Mouse (Mus musculus): Measurements from ENCODE around the gene Krtap5-1.

DNA sequence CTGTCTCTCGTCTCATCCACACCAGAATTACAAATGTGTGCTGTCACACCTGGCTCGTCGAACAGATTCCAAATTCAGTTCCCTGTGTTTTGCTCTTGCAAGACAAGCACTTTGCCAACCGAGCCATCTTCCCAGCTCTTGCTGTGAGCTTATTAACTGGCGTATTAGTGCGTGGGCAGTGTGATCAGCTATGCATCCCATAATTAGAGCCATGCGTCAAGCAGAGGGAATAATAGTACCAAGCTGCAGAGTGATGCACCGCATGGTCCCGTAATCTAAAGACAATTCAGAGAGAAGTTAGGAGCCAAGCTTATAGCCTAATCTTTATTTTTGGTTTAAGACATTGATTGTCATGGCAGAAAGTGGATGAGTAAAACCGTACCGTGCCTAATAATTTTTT is 22.2 kb upstream of the Krtap5-1 start:
- TF ChIP-seq POLR2A (IDR thresholded peaks at IDR 0.05; ENCODE audit: borderline replicate concordance, extremely low read depth, low read depth, low read length) = no peak
- TF ChIP-seq CTCF (IDR thresholded peaks at IDR 0.05; ENCODE audit: insufficient read depth, low read length) = no peak

Data from lung, adult 2 months (tissue).